Mouse (Mus musculus) embryonic facial prominence, embryonic 14.5 days (tissue): ENCODE measurements at regions not wholly inside any gene's neighbourhood (a gene's known extent, or its start where the extent isn't known, plus 50 kb on each side); places are given as distances from the start of the nearest gene placed in this dataset.
A peak's percentile ranks its signal among the peaks of the same experiment; 100 is the strongest.

Experiments
- ATAC-seq: fragments of 200-750 bp; cut with Nextera tagmentation; 2 replicates; pipeline ENCODE4 v1.8.0; 2017; ENCODE audit warnings: low read depth, moderate number of reproducible peaks, moderate TSS enrichment
- DNase-seq: peaks from one replicate; pipeline ENCODE4 v3.0.0-alpha.2; 2015; ENCODE audit warnings: low spot score
- H3K27ac ChIP-seq: fragments of 300-500 bp; sonication (generic); replicated peaks from 2 replicates; pipeline ENCODE4 v1.5.1; 2014; ENCODE audit warnings: low read depth, mild to moderate bottlenecking, low read length, moderate library complexity
- H3K27me3 ChIP-seq: fragments of 300-500 bp; sonication (generic); replicated peaks from 2 replicates; pipeline ENCODE4 v1.6.1; 2014; ENCODE audit warnings: low read length; ENCODE audit not compliant: control insufficient read depth, insufficient read depth
- H3K36me3 ChIP-seq: fragments of 300-500 bp; sonication (generic); 2 replicates; pipeline ENCODE4 v1.6.1; 2014; ENCODE audit warnings: low read length, mixed read lengths; ENCODE audit not compliant: control insufficient read depth, insufficient read depth
- H3K4me1 ChIP-seq: fragments of 300-500 bp; sonication (generic); 2 replicates; pipeline ENCODE4 v1.6.1; 2014; ENCODE audit warnings: antibody characterized with exemption, low read length; ENCODE audit not compliant: control insufficient read depth, insufficient read depth
- H3K4me2 ChIP-seq: fragments of 300-500 bp; sonication (generic); 2 replicates; pipeline ENCODE4 v1.6.1; 2014; ENCODE audit warnings: low read depth, mild to moderate bottlenecking, low read length, moderate library complexity, mixed read lengths
- H3K4me3 ChIP-seq: fragments of 300-500 bp; sonication (generic); 2 replicates; pipeline ENCODE4 v1.5.1; 2014; ENCODE audit warnings: low read depth, mild to moderate bottlenecking, low read length
- H3K9ac ChIP-seq: fragments of 300-500 bp; sonication (generic); 2 replicates; pipeline ENCODE4 v1.6.1; 2014; ENCODE audit warnings: low read depth, mild to moderate bottlenecking, low read length, moderate library complexity, mixed read lengths
- H3K9me3 ChIP-seq: fragments of 300-500 bp; sonication (generic); 2 replicates; pipeline ENCODE4 v1.6.1; 2016; ENCODE audit warnings: low read length; ENCODE audit not compliant: control insufficient read depth
- WGBS: fragments of 180-500 bp; shearing (Covaris S2); extraction: QIAGEN DNeasy Blood & Tissue Kit; methylation state at CpG from one replicate; pipeline ENCODE4 v1.1.7; 2014; 5-methylcytosine and 5-hydroxymethylcytosine counted together

DNA sequence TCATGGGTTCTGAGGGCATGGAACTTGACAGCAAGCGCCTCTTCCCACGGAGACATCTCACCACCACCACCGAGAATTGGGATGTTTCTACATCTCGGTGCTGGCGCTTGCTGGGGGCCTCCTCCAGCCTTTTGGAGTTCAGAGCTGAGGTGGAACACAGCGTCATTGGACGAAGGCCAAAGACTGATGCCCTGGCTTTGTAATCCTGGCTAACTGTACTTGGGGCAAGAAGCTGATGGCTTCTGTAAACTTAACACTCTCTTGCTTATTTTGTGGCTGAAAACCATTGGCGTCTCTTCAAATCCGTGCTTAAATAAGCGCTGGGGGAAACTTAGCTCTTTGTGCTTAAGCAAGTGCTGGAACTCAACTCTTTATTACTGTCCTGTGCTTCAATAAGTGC is 57.8 kb upstream of the Smndc1 start:
- Histone ChIP-seq H3K36me3 (no peaks in the 10 kb centered on the region), H3K27ac (no peak overlapping the region), H3K4me2 (no peak overlapping the region), H3K4me3 (no peak overlapping the region), H3K9ac (no peak overlapping the region), H3K27me3 (no peaks in the 10 kb centered on the region), H3K9me3 (no peaks in the 10 kb centered on the region), H3K4me1 (peaks cover 4% of the 10 kb centered on the region; the same call in 1 of the 2 replicates)
- 67% methylated on average over 10 of the region's 10 CpGs for WGBS
- DNase-seq: peak; percentile 46
- ATAC-seq: no peak

DNA sequence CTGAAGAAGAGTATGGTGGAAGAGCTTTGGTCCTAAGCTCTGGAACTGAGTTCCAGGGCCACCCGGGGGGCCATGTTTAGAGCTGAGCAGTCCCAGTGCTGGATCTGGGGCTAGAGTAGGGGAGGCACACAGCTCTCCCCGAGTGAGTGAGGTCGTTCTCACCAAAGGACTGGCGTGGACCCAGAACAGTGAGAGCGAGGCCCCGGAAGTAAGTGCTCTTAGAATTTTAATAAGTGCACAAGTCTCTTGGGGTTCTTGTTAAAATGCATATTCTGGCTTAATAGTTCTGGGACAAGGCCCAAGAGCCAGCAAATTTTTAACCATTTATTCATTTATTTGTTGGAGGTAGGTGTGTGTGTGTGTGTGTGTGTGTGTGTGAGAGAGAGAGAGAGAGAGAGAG is 57.4 kb upstream of the Smndc1 start:
- Histone ChIP-seq H3K4me2 (no peak overlapping the region), H3K9me3 (no peaks in the 10 kb centered on the region), H3K27me3 (no peaks in the 10 kb centered on the region), H3K36me3 (no peaks in the 10 kb centered on the region), H3K4me3 (no peak overlapping the region), H3K27ac (no peak overlapping the region), H3K9ac (no peak overlapping the region), H3K4me1 (peaks cover 4% of the 10 kb centered on the region; the same call in 1 of the 2 replicates)
- WGBS: 58% methylated on average over 6 of the region's 6 CpGs
- DNase-seq: no peak
- no peak for ATAC-seq

GRCm38 (mm10) chr19:53446216-53446615 is 55.8 kb upstream of the Smndc1 start:
- WGBS: 44% methylated on average over 5 of the region's 5 CpGs
- no peak overlapping the region for H3K4me2 ChIP-seq
- H3K4me3 ChIP-seq: no peak overlapping the region
- no peaks in the 10 kb centered on the region for H3K27me3 ChIP-seq
- H3K36me3 ChIP-seq: no peaks in the 10 kb centered on the region
- ATAC-seq (no peak), DNase-seq (no peak)
- no peak overlapping the region for H3K9ac ChIP-seq
- peaks cover 4% of the 10 kb centered on the region; the same call in 1 of the 2 replicates for H3K4me1 ChIP-seq
- H3K27ac ChIP-seq: no peak overlapping the region
- no peaks in the 10 kb centered on the region for H3K9me3 ChIP-seq

DNA sequence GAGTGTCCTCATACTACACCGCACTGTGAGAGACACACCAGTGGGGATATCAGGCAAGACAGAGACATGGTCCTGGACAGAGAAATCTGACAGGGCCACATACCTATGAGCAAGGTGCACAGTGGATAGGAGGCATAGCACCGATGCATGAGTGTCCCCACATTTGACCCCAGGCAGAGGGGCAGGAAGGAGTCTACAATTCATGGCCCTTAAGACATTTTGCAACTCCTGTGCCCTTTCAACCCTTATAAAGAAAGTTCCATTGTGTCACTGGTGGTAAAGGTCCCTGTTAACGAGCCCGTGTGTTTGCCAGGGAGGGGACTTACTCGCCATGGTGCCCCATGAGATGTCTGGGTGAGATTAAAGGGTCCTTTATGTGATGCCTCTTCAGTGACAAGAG is 54.3 kb upstream of the Smndc1 start:
- DNase-seq (no peak), ATAC-seq (no peak)
- no peaks in the 10 kb centered on the region for H3K9me3 ChIP-seq
- peaks cover 4% of the 10 kb centered on the region; the same call in 1 of the 2 replicates for H3K4me1 ChIP-seq
- no peaks in the 10 kb centered on the region for H3K36me3 ChIP-seq
- H3K27ac ChIP-seq: no peak overlapping the region
- no peak overlapping the region for H3K9ac ChIP-seq
- H3K4me3 ChIP-seq: no peak overlapping the region
- H3K4me2 ChIP-seq: no peak overlapping the region
- 51% methylated on average over 5 of the region's 5 CpGs for WGBS
- H3K27me3 ChIP-seq: no peaks in the 10 kb centered on the region

DNA sequence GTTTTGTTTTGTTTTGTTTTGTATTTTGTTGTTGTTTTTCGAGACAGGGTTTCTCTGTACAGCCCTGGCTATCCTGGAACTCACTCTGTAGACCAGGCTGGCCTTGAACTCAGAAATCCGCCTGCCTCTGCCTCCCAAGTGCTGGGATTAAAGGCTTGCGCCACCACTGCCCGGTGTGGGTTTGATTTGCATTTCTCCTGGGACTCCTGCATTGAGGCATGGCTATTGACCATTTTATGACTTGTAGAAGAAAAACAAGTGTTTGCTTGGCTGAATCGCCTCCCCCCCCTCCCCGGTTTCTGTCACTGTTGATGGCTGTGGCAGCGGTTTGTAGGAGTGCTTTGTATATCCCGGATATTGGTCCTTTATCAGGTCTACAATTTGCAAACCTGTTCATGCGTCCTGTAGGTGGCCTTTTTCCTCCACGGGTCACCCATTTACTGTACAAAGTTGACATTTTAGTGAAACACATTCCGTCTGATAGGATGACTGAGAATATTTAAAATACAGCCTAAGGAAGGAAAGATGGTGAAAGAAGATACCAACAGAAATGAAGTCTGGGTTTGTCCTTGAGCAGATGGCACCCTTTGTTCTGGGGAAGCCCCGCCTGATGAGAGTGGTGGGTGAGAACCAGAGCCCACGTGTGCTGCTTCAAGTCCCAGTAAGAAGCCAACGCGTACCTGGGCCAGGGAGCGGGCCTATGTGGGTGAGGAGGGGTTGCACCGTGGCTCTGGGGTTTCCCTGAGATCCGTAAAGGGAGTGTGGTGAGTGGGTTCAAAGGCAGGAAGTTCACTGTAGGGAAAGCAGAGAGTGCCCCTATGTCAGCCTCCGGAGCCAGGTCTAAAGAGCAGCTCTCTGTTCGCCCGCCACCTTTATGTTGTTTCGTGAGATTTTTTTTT is 52.6 kb upstream of the Smndc1 start:
- Histone ChIP-seq H3K4me2 (no peak overlapping the region), H3K4me1 (no peaks in the 10 kb centered on the region; the same call in 1 of the 2 replicates), H3K4me3 (no peak overlapping the region), H3K9me3 (no peaks in the 10 kb centered on the region), H3K27ac (no peak overlapping the region), H3K27me3 (no peaks in the 10 kb centered on the region), H3K9ac (no peak overlapping the region; the same call in 1 of the 2 replicates), H3K36me3 (no peaks in the 10 kb centered on the region)
- WGBS: 85% methylated on average over 22 of the region's 22 CpGs
- ATAC-seq: no peak
- DNase-seq: no peak

DNA sequence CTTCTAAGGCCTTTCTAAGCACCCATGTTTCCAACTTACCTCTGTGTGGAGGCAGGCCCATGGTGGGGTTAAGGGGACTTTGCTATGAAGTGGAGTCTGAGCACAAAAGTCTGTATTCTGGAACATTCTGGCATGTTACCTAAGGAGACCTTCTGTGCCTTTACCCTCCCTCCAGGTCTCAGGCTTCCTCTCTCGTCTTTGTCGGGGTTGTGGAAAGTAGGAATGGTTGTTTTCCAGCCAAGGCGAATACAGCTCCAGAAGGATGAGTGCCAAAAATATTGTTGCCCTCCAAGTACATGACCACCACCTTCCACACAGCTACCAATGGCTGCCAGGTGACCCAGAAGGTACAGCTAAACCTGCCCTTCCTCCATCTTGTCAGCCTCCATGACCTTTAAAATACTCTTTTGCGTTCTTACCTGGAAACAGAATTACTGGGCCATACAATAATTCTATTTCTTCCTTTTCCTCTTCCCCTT is 51.8 kb upstream of the Smndc1 start:
- H3K4me3 ChIP-seq: no peak overlapping the region
- DNase-seq: no peak
- no peaks in the 10 kb centered on the region for H3K36me3 ChIP-seq
- H3K9ac ChIP-seq: no peak overlapping the region
- WGBS: 92% methylated on average over 4 of the region's 4 CpGs
- H3K4me2 ChIP-seq: no peak overlapping the region
- ATAC-seq: no peak
- no peak overlapping the region for H3K27ac ChIP-seq
- H3K27me3 ChIP-seq: no peaks in the 10 kb centered on the region
- H3K4me1 ChIP-seq: no peaks in the 10 kb centered on the region; the same call in 1 of the 2 replicates
- no peaks in the 10 kb centered on the region for H3K9me3 ChIP-seq

DNA sequence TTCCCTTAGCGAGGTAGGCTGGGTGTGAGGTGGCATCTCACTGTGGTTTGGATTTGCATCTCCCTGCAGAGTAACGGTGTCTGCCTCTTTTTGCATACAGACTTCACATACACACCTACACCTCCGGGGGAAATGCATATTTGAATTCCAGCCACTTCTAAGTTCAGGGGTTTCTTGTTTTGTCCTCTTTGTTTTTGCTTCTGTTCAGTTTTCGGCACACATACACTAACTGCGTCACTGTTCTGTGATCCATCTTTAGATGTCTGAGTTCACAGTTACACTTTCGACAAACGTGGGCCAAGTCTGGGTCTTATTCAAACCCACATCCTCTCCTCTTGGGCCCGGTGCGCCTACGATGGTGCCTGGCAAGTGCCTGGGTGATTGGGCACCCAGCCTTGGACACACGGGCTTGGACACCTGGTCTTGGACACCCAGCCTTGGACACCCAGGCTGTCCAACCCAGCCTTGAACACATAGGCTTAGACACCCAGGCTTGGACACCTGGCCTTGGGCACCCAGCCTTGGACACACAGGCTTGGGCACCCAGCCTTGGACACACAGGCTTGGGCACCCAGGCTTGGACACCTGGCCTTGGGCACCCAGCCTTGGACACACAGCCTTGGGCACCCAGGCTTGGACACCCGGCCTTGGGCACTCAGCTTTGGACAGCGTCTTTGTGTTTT is 51.2 kb upstream of the Smndc1 start:
- H3K9ac ChIP-seq: no peak overlapping the region
- H3K4me2 ChIP-seq: no peak overlapping the region
- no peaks in the 10 kb centered on the region; the same call in 1 of the 2 replicates for H3K4me1 ChIP-seq
- no peak overlapping the region for H3K27ac ChIP-seq
- H3K9me3 ChIP-seq: no peaks in the 10 kb centered on the region
- no peak for ATAC-seq
- WGBS: 77% methylated on average over 13 of the region's 13 CpGs
- no peaks in the 10 kb centered on the region for H3K27me3 ChIP-seq
- H3K4me3 ChIP-seq: no peak overlapping the region
- no peaks in the 10 kb centered on the region for H3K36me3 ChIP-seq
- no peak for DNase-seq

DNA sequence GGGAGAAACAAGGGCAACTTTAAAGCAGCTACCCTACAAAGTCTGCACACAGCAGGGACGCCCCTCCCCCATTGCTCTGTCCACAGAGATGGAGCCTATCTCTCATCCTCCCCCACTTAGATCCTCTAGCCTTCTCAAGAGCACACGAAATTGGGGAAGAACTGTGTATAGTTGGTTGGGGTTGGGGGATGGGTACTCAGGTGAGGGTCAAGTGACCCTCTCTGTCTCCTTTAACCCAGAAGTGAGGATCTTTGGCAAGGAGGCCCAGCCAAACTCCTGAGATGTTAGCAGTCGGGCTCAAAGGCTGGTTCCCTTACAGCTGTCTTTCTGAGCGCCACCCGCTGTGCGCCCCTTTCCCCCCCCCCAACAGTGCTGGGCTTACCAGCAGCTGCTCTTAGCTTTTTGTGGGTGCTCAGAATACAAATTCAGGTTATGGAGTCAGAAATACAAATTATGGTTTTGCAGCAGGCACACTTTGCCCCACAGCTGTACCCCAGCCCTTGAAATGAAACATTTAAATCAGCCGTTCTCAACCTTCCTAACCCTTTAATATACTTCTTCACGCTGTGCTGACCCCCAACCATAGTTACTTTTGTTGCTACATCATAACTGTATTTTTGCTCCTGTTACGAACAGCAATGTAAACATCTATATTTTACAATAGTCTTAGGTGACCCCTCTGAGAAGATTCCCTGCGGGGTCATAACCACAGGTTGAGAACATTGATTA is 50.1 kb upstream of the Smndc1 start:
- H3K4me3 ChIP-seq: no peak overlapping the region
- ATAC-seq (no peak), DNase-seq (no peak)
- no peaks in the 10 kb centered on the region for H3K27me3 ChIP-seq
- H3K36me3 ChIP-seq: no peaks in the 10 kb centered on the region
- H3K4me2 ChIP-seq: no peak overlapping the region
- no peak overlapping the region for H3K27ac ChIP-seq
- H3K9ac ChIP-seq: no peak overlapping the region
- no peaks in the 10 kb centered on the region for H3K4me1 ChIP-seq
- 42% methylated on average over 10 of the region's 10 CpGs for WGBS
- no peaks in the 10 kb centered on the region for H3K9me3 ChIP-seq
